ENCODE assay signal across 18 mouse cellular contexts in the genomic region with DNA sequence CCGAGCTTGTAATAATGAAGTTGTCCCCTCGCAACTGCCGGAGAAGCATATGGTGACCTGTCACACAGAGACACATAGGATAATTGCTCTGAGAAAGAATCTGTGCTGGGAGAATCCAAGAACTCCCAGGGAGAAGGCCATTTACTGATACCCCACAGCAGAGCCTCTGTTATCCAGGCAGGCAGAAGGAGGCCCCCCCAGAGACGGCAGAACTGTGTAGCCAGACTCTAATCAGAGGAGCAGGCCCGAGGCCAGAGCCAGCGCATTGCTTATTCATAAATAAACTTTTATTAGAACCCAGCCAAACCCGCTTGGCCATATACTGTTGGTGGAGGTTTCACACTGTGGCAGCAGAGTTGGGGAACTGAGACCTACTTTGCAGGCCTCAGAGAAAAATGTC.
DNase-seq lines count a peak whose midpoint lies in the region; ATAC-seq and TF ChIP-seq lines count a peak whose summit lies in the region.
"Had no signal": no experiment of that assay in that cellular context is flagged by ENCODE, and none has a peak within 500 bp of the region (broad histone marks: within the 10 kb centered on the region; RNA-seq: fewer than 3 reads in every experiment).

No protein-coding gene starts in this region.

- no peaks in the 10 kb centered on the region for H3K27me3 ChIP-seq in neural tube, embryonic 13.5 days
- no peaks in the 10 kb centered on the region for H3K27me3 ChIP-seq in forebrain, embryonic 14.5 days (replicated peaks; ENCODE audit: control insufficient read depth, insufficient read depth, low read length)
- 0 out of 2 replicates have a peak, but pooled peaks cover 5% of the 10 kb centered on the region for H3K27me3 ChIP-seq in limb, embryonic 10.5 days (ENCODE audit: low read depth, poor library complexity, severe bottlenecking)
- no peaks in the 10 kb centered on the region for H3K27me3 ChIP-seq in midbrain, postnatal 0 days (ENCODE audit: insufficient read depth, low read length)
- H3K27me3 ChIP-seq: neural tube, embryonic 12.5 days had no signal

- H3K27ac ChIP-seq in neural tube, embryonic 13.5 days (replicated peaks), result peak overlapping the region; percentile 49; the same call in 1 of the 2 replicates
- peak overlapping the region; percentile 48; the same call in 1 of the 2 replicates for H3K27ac ChIP-seq in forebrain, embryonic 14.5 days (ENCODE audit: low read depth, low read length)
- H3K27ac ChIP-seq in limb, embryonic 10.5 days, result peak overlapping the region; percentile 27; the same call in 1 of the 2 replicates
- no peak overlapping the region for H3K27ac ChIP-seq in midbrain, postnatal 0 days (ENCODE audit: low read depth, low read length)
- H3K27ac ChIP-seq: liver, embryonic 13.5 days; neural tube, embryonic 12.5 days had no signal

- no peaks in the 10 kb centered on the region for H3K36me3 ChIP-seq in neural tube, embryonic 13.5 days
- no peaks in the 10 kb centered on the region for H3K36me3 ChIP-seq in forebrain, embryonic 14.5 days (ENCODE audit: control insufficient read depth, insufficient read depth, low read length)
- no peaks in the 10 kb centered on the region for H3K36me3 ChIP-seq in limb, embryonic 10.5 days
- H3K36me3 ChIP-seq in midbrain, postnatal 0 days (ENCODE audit: insufficient read depth, low read length), result no peaks in the 10 kb centered on the region
- H3K36me3 ChIP-seq: liver, embryonic 13.5 days; neural tube, embryonic 12.5 days had no signal

- H3K4me2 ChIP-seq in neural tube, embryonic 13.5 days, result no peak overlapping the region
- H3K4me2 ChIP-seq in forebrain, embryonic 14.5 days (ENCODE audit: low read length), result no peak overlapping the region
- H3K4me2 ChIP-seq in midbrain, postnatal 0 days (ENCODE audit: low read depth, low read length, poor library complexity, severe bottlenecking), result no peak overlapping the region
- H3K4me2 ChIP-seq: heart, embryonic 11.5 days; liver, embryonic 13.5 days; neural tube, embryonic 12.5 days had no signal

- 0 out of 2 replicates have a peak overlapping the region, but pooled peaks have one; percentile 5 for H3K9ac ChIP-seq in neural tube, embryonic 13.5 days
- no peak overlapping the region for H3K9ac ChIP-seq in forebrain, embryonic 14.5 days (ENCODE audit: low read length)
- H3K9ac ChIP-seq in midbrain, postnatal 0 days (replicated peaks; ENCODE audit: low read length, poor library complexity, severe bottlenecking), result no peak overlapping the region
- H3K9ac ChIP-seq: liver, embryonic 13.5 days; neural tube, embryonic 12.5 days had no signal

- no peaks in the 10 kb centered on the region for H3K9me3 ChIP-seq in neural tube, embryonic 13.5 days
- no peaks in the 10 kb centered on the region for H3K9me3 ChIP-seq in forebrain, embryonic 14.5 days (replicated peaks; ENCODE audit: control insufficient read depth, low read length)
- H3K9me3 ChIP-seq in limb, embryonic 10.5 days (replicated peaks), result no peaks in the 10 kb centered on the region; the same call in 1 of the 2 replicates
- H3K9me3 ChIP-seq in midbrain, postnatal 0 days (ENCODE audit: low read length), result no peaks in the 10 kb centered on the region

- peaks cover 13% of the 10 kb centered on the region for H3K4me1 ChIP-seq in neural tube, embryonic 13.5 days (replicated peaks)
- peaks cover 3% of the 10 kb centered on the region; the same call in 1 of the 2 replicates for H3K4me1 ChIP-seq in forebrain, embryonic 14.5 days (ENCODE audit: control insufficient read depth, insufficient read depth, low read length)
- H3K4me1 ChIP-seq in limb, embryonic 10.5 days, result peaks cover 26% of the 10 kb centered on the region
- 0 out of 2 replicates have a peak, but pooled peaks cover 2% of the 10 kb centered on the region for H3K4me1 ChIP-seq in midbrain, postnatal 0 days (ENCODE audit: insufficient read depth, low read length)
- H3K4me1 ChIP-seq: liver, embryonic 13.5 days had no signal

- no peak for DNase-seq in neural tube, embryonic 10.5 days (ENCODE audit: extremely low spot score, low spot score)
- DNase-seq in forebrain, embryonic 14.5 days (ENCODE audit: low spot score), result peak; percentile 58
- no peak for DNase-seq in limb, embryonic 10.5 days (ENCODE audit: low spot score)
- peak; percentile 41 for DNase-seq in midbrain, postnatal 0 days (ENCODE audit: low spot score)
- no peak for DNase-seq in gastrocnemius, postnatal 25 days
- no peak for DNase-seq in cerebellum, adult 11 months
- DNase-seq: adrenal gland, postnatal 10 days; gastrocnemius, postnatal 36 days; heart, postnatal 36 days; kidney, postnatal 10 days; liver, embryonic 13.5 days; retina, postnatal 1 day; thymus, postnatal 36 days had no signal

- 33% methylated on average over 7 of the region's 7 CpGs for WGBS in neural tube, embryonic 13.5 days
- 53% methylated on average over 7 of the region's 7 CpGs for WGBS in forebrain, embryonic 14.5 days
- 36% methylated on average over 7 of the region's 7 CpGs for WGBS in limb, embryonic 10.5 days
- 43% methylated on average over 7 of the region's 7 CpGs for WGBS in midbrain, postnatal 0 days

- H3K4me3 ChIP-seq in neural tube, embryonic 13.5 days, result no peak overlapping the region
- no peak overlapping the region for H3K4me3 ChIP-seq in forebrain, embryonic 14.5 days (ENCODE audit: low read depth, low read length)
- H3K4me3 ChIP-seq in limb, embryonic 10.5 days, result no peak overlapping the region
- no peak overlapping the region for H3K4me3 ChIP-seq in midbrain, postnatal 0 days (ENCODE audit: low read depth, low read length)
- H3K4me3 ChIP-seq: liver, embryonic 13.5 days; neural tube, embryonic 12.5 days had no signal

- ATAC-seq in neural tube, embryonic 13.5 days (ENCODE audit: low read depth), result peak; percentile 50; the same call in 1 of the 2 replicates
- ATAC-seq in forebrain, embryonic 14.5 days, result peak; percentile 57; the same call in 1 of the 2 replicates
- ATAC-seq in midbrain, postnatal 0 days (ENCODE audit: low FRiP score), result no peak
- ATAC-seq: CD4-positive, CD25-positive, alpha-beta regulatory T cell, adult 4 months; intestine, postnatal 0 days had no signal

- no peak for TF ChIP-seq CTCF in midbrain, postnatal 0 days (IDR thresholded peaks at IDR 0.05)

Comparison
In these comparisons a context has a peak if more than half of its experiments do, and no peak if none do; other contexts are left out.
1. DNase-seq: peak in forebrain, embryonic 14.5 days (single experiment) and midbrain, postnatal 0 days (single experiment); none in neural tube, embryonic 10.5 days (single experiment), limb, embryonic 10.5 days (single experiment), gastrocnemius, postnatal 25 days (single experiment) and cerebellum, adult 11 months (single experiment).